In the genomic region with DNA sequence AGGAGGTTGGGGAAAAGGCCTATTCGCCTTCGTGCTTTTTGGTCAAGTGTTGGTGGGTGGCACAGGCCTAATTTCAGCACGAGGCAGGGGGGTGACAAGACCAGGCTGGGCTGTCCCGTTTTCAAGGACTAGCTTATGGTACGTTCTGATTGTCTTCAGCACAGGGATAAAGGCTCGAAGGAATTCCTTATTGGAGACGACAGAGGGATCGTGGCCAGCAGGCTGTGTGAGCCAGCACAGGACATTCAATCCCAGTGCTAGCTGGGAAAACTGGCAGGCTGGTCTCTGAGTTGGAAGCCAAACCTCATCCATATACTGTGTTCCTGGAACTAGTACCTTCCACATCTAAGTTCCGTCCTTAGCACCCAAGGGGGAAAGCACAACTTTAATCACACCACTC, we compare ENCODE assay signal across 7 mouse cellular contexts. TPM values are rescaled to one million over a fixed set of nuclear protein-coding genes. Genes with fewer than 3 reads are reported as not detected.
DNase-seq lines count a peak whose midpoint lies in the region; ATAC-seq and TF ChIP-seq lines count a peak whose summit lies in the region.

No protein-coding gene starts in this region.

- 1% methylated on average over 9 of the region's 9 CpGs for WGBS in liver, adult 2 months
- 10% methylated on average over 9 of the region's 9 CpGs for WGBS in embryonic facial prominence, embryonic 10.5 days
- 5% methylated on average over 9 of the region's 9 CpGs for WGBS in liver, embryonic 14.5 days (ENCODE audit: insufficient replicate concordance)

- peaks cover 2% of the 10 kb centered on the region; the same call in 1 of the 2 replicates for H3K36me3 ChIP-seq in liver, adult 2 months (ENCODE audit: control insufficient read depth, insufficient read depth, low read length)
- H3K36me3 ChIP-seq in embryonic facial prominence, embryonic 10.5 days (replicated peaks): peaks cover 23% of the 10 kb centered on the region
- peaks cover 15% of the 10 kb centered on the region for H3K36me3 ChIP-seq in liver, embryonic 14.5 days (replicated peaks; ENCODE audit: control insufficient read depth, insufficient read depth, low read depth)

- H3K4me3 ChIP-seq in liver, adult 2 months (ENCODE audit: insufficient read depth, low read depth, low read length): peak overlapping the region; percentile 87
- peak overlapping the region; percentile 82 for H3K4me3 ChIP-seq in embryonic facial prominence, embryonic 10.5 days
- H3K4me3 ChIP-seq in liver, embryonic 14.5 days (ENCODE audit: insufficient read depth in 1 of 2, low read depth in 2 of 2, low read length in 2 of 2): peak overlapping the region; percentile 73 to 91

- no peak for TF ChIP-seq CTCF in liver, adult 2 months (IDR thresholded peaks at IDR 0.05; ENCODE audit: low read depth, low read length)
- TF ChIP-seq CTCF in liver, embryonic 14.5 days (IDR thresholded peaks at IDR 0.05; ENCODE audit: low read depth): no peak

- ATAC-seq in liver, embryonic 14.5 days (ENCODE audit: insufficient read depth): peak; percentile 4
- ATAC-seq in activated CD4-positive, CD25-positive, alpha-beta regulatory T cell, adult 4 months: no peak

- TF ChIP-seq POLR2A in liver, adult 2 months (IDR thresholded peaks at IDR 0.05; ENCODE audit: extremely low read depth, insufficient read depth, low read length): no peak

- no peaks in the 10 kb centered on the region; the same call in 1 of the 2 replicates for H3K79me2 ChIP-seq in liver, adult 2 months (ENCODE audit: control insufficient read depth, insufficient read depth, low read length)

- no peaks in the 10 kb centered on the region for H3K9me3 ChIP-seq in embryonic facial prominence, embryonic 10.5 days
- no peaks in the 10 kb centered on the region for H3K9me3 ChIP-seq in liver, embryonic 14.5 days (ENCODE audit: control insufficient read depth, low read length)

- peak overlapping the region; percentile 86 for H3K4me2 ChIP-seq in liver, embryonic 14.5 days (ENCODE audit: low read depth)

- TF ChIP-seq EP300 in liver, embryonic 14.5 days (IDR thresholded peaks at IDR 0.05; ENCODE audit: low read depth): no peak

- intact Hi-C loops in gastrocnemius, postnatal 14 days (cut with DNase I; ENCODE audit: low total_unique reads): no loop called here

- no peaks in the 10 kb centered on the region for H3K27me3 ChIP-seq in liver, adult 2 months (ENCODE audit: control insufficient read depth, insufficient read depth, low read length)
- no peaks in the 10 kb centered on the region for H3K27me3 ChIP-seq in embryonic facial prominence, embryonic 10.5 days (replicated peaks; ENCODE audit: low read depth, poor library complexity, severe bottlenecking)
- no peaks in the 10 kb centered on the region for H3K27me3 ChIP-seq in liver, embryonic 14.5 days (ENCODE audit: control insufficient read depth, insufficient read depth, low read length)

- peak; percentile 47 for DNase-seq in liver, adult 2 months (ENCODE audit: extremely low read depth, low read depth, low spot score)
- no peak for DNase-seq in liver
- no peak for DNase-seq in embryonic facial prominence, embryonic 10.5 days (ENCODE audit: low spot score)
- DNase-seq in gastrocnemius, postnatal 14 days: peak; percentile 69
- DNase-seq in liver, embryonic 14.5 days (ENCODE audit: low read depth in 3 of 3, low spot score in 3 of 3): no peak
- DNase-seq in spleen, postnatal 4 days (ENCODE audit: low spot score in 2 of 2): no peak

- H3K9ac ChIP-seq in liver, adult 2 months (ENCODE audit: low read depth, low read length): peak overlapping the region; percentile 95
- peak overlapping the region; percentile 90 for H3K9ac ChIP-seq in liver, embryonic 14.5 days (replicated peaks)

- peak overlapping the region; percentile 94 for H3K27ac ChIP-seq in liver, adult 2 months (replicated peaks; ENCODE audit: insufficient read depth, low read depth, low read length)
- H3K27ac ChIP-seq in embryonic facial prominence, embryonic 10.5 days (replicated peaks): peak overlapping the region; percentile 94
- peak overlapping the region; percentile 74 for H3K27ac ChIP-seq in liver, embryonic 14.5 days

- peaks cover 9% of the 10 kb centered on the region for H3K4me1 ChIP-seq in liver, adult 2 months (ENCODE audit: control insufficient read depth, insufficient read depth, low read length)
- H3K4me1 ChIP-seq in embryonic facial prominence, embryonic 10.5 days: peaks cover 30% of the 10 kb centered on the region
- peaks cover 8 to 15% of the 10 kb centered on the region in 2 experiments for H3K4me1 ChIP-seq in liver, embryonic 14.5 days (replicated peaks; ENCODE audit: control insufficient read depth in 2 of 2, insufficient read depth in 2 of 2, low read length in 1 of 2)

RNA-seq across cellular contexts. Expression of a gene that starts 0.6 kb away (rescaled TPM):
- 21.9 and 30.0 TPM in 2 replicates for total RNA-seq in liver, adult 2 months (2014; rRNA removed)
- 21.5 and 27.1 TPM in 2 replicates for polyA plus RNA-seq in liver, adult 2 months (2012; rRNA removed)
- 114 and 122 TPM in 2 replicates for polyA plus RNA-seq in embryonic facial prominence, embryonic 10.5 days (2016; fragmentation: Nextera tagmentation; extraction: Ambion mirVana)
- 10 to 100 TPM; 50.7 to 61.3 TPM for total RNA-seq in gastrocnemius, postnatal 14 days (2021)
- polyA plus RNA-seq in liver, embryonic 14.5 days (2012; rRNA removed): 26.4 and 63.7 TPM in 2 replicates
- 74.9 and 82.1 TPM in 2 replicates for polyA plus RNA-seq in liver, embryonic 14.5 days (2014; fragmentation: Nextera tagmentation; extraction: Ambion mirVana)
- polyA plus RNA-seq in activated CD4-positive, CD25-positive, alpha-beta regulatory T cell, adult 4 months (2017; shearing (Covaris generic)): 10 to 100 TPM; 58.4 to 80.5 TPM

RNA-seq across cellular contexts. Expression of a gene that starts 1.2 kb away (rescaled TPM):
- total RNA-seq in liver, adult 2 months (2014; rRNA removed): not detected in 2 replicates
- polyA plus RNA-seq in liver, adult 2 months (2012; rRNA removed): 0.20 and 0.21 TPM in 2 replicates
- 0.91 and 1.0 TPM in 2 replicates for polyA plus RNA-seq in embryonic facial prominence, embryonic 10.5 days (2016; fragmentation: Nextera tagmentation; extraction: Ambion mirVana)
- total RNA-seq in gastrocnemius, postnatal 14 days (2021): 1 to 10 TPM; 4.4 to 4.8 TPM
- polyA plus RNA-seq in liver, embryonic 14.5 days (2012; rRNA removed): 0.46 and 0.69 TPM in 2 replicates
- 0.57 and 1.0 TPM in 2 replicates for polyA plus RNA-seq in liver, embryonic 14.5 days (2014; fragmentation: Nextera tagmentation; extraction: Ambion mirVana)
- polyA plus RNA-seq in activated CD4-positive, CD25-positive, alpha-beta regulatory T cell, adult 4 months (2017; shearing (Covaris generic)): 1 to 10 TPM in 1 of 2 experiments, under 1 TPM in 1; 0.71 to 1.2 TPM

RNA-seq across cellular contexts. Expression of a gene that starts 50.3 kb away (rescaled TPM):
- not detected in 2 replicates for total RNA-seq in liver, adult 2 months (2014; rRNA removed)
- not detected in 2 replicates for polyA plus RNA-seq in liver, adult 2 months (2012; rRNA removed)
- not detected in 2 replicates for polyA plus RNA-seq in embryonic facial prominence, embryonic 10.5 days (2016; fragmentation: Nextera tagmentation; extraction: Ambion mirVana)
- total RNA-seq in gastrocnemius, postnatal 14 days (2021): not detected
- not detected in 2 replicates for polyA plus RNA-seq in liver, embryonic 14.5 days (2012; rRNA removed)
- not detected in 2 replicates for polyA plus RNA-seq in liver, embryonic 14.5 days (2014; fragmentation: Nextera tagmentation; extraction: Ambion mirVana)
- polyA plus RNA-seq in activated CD4-positive, CD25-positive, alpha-beta regulatory T cell, adult 4 months (2017; shearing (Covaris generic)): not detected

RNA-seq across cellular contexts. Expression of a gene that starts 55.2 kb away (rescaled TPM):
- 8.6 and 8.9 TPM in 2 replicates for total RNA-seq in liver, adult 2 months (2014; rRNA removed)
- polyA plus RNA-seq in liver, adult 2 months (2012; rRNA removed): 5.8 and 7.6 TPM in 2 replicates
- polyA plus RNA-seq in embryonic facial prominence, embryonic 10.5 days (2016; fragmentation: Nextera tagmentation; extraction: Ambion mirVana): 49.4 and 53.7 TPM in 2 replicates
- total RNA-seq in gastrocnemius, postnatal 14 days (2021): 10 to 100 TPM; 19.9 to 20.5 TPM
- 6.2 and 8.8 TPM in 2 replicates for polyA plus RNA-seq in liver, embryonic 14.5 days (2012; rRNA removed)
- 18.5 and 23.6 TPM in 2 replicates for polyA plus RNA-seq in liver, embryonic 14.5 days (2014; fragmentation: Nextera tagmentation; extraction: Ambion mirVana)
- polyA plus RNA-seq in activated CD4-positive, CD25-positive, alpha-beta regulatory T cell, adult 4 months (2017; shearing (Covaris generic)): 10 to 100 TPM; 27.0 to 30.4 TPM

Comparison
In these comparisons a context has a peak if more than half of its experiments do, and no peak if none do; other contexts are left out.
1. DNase-seq: peak in liver, adult 2 months (single experiment) and gastrocnemius, postnatal 14 days (single experiment); none in liver (single experiment), embryonic facial prominence, embryonic 10.5 days (single experiment), liver, embryonic 14.5 days (0 of 3) and spleen, postnatal 4 days (0 of 2).
2. Peak in every context shown above with its lines, with median percentiles within 50 percentile points of each other: H3K27ac ChIP-seq and H3K4me3 ChIP-seq.